Mouse (Mus musculus) embryo, embryonic 11 days (tissue): ENCODE measurements around the gene Plb1.

Source experiments
- DNase-seq: peaks from one replicate; pipeline ENCODE4 v3.0.0-alpha.2; 2015

Gene Plb1

DNA sequence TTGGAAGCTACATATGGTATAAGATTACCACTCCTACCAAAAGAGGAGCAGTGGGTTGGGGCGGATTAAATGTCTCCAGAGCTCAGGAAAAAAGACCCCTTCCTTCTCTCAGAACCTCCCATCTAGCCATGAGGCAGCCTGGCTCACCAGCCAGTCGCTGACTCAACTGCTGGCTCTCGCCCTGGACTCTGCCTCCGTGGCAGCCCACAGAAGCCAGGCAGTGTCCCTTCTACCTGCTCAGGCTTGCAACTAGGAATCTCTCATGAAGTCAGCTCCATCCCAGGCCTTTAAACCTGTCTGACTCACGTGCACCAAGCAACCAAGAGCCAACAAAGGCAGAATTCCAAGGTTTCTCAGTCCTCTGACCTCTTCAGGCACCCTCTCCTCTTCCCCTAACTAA lies 103.6 kb downstream of the Plb1 start:
- DNase-seq, result no peak

DNA sequence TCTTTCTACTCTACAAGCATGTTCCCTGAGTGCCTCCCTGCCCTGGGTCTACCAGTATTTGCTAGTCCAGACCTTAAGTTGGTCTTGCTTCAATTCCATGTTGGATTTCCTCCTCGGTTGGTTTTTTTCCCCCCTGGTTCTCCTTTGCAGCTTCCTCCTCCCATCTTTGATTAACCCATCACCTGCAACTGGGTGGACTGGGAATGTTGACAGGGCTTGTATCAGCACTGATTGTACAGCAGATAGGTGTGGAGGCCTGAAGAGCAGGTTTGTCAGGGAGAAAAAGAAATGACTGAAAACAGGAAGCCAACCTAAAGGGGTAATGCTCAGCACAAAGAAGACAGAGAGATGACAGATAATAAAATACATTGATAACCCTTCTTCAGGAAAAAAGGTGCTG lies 104.8 kb downstream of the Plb1 start:
- no peak for DNase-seq

GRCm38 (mm10) chr5:32338339-32338738 lies 105.8 kb downstream of the Plb1 start:
- DNase-seq, result no peak

GRCm38 (mm10) chr5:32338766-32339165 lies 106.3 kb downstream of the Plb1 start:
- DNase-seq, result no peak

GRCm38 (mm10) chr5:32340246-32340645 lies 107.7 kb downstream of the Plb1 start:
- DNase-seq, result no peak

- DNase-seq, result no peak
Measured at GRCm38 (mm10) chr5:32342711-32343285, 110.3 kb downstream of the Plb1 start.

DNA sequence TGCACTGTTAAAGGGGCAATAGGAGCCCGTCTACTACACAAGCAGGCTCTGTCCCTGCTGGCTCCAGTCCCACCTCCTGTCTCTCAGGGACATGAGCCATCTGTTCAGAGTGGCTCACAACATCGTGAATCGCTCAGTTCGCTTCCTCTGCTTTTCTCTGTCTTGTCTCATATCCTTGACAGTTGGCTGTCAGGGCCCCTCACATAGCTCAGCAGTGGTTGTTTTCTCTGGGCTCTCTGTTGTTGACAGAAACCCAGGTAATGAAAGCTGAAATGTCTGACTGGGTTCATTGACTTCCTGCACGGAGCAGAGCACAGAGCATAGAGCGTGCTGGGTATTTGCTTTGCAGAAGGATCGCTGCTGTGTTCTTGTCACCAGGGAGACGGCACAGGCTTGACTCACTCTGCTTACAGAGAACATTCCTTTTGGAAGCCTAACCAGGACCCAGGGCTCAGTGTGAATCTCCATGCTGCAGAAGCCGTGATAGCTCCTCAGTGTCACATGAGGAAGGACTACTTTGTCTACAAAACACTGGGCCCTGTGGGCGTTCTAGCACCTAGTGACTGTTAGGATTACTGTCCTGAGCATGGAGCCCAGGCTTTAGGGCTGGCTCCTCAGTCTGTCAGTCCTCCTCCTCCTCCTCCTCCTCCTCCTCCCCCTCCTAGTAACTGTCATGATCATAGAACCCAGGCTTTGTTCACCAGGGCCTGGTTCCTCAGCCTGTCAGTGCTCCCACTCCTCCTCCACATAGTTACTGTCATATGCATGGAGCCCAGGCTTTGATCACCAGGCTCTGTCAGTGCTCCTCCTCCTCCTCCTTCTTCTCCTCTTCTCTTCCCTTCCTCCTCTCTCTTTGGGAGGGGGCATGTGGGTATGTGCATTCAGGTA lies 113.8 kb downstream of the Plb1 start:
- DNase-seq, result peak; percentile 37

GRCm38 (mm10) chr5:32349718-32350117 lies 117.2 kb downstream of the Plb1 start:
- DNase-seq, result no peak

GRCm38 (mm10) chr5:32350551-32351256 lies 118.2 kb downstream of the Plb1 start:
- no peak for DNase-seq

GRCm38 (mm10) chr5:32351721-32352465 lies 119.4 kb downstream of the Plb1 start:
- DNase-seq, result no peak

DNA sequence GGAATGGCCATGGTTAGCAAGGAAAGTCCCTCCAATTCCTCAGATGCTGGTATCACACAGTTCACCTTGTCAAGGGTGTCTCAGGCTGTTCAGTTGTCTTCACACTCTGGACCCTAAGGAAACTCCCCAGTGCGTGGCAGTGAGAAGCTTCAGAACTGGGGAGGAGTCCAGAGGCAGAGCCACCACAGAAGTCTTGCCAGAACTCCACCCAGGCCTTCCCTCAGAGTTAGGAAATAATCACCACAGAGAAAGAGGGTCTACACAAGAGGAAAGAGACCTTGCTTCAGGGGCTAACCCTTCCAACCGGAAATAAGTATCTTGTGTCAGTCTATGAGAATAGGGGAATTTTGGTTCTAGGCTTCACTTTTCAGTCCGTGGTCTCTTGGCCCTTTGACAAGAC lies 120.3 kb downstream of the Plb1 start:
- no peak for DNase-seq

GRCm38 (mm10) chr5:32353280-32353679 lies 120.8 kb downstream of the Plb1 start:
- DNase-seq, result no peak

- no peak for DNase-seq
Measured at GRCm38 (mm10) chr5:32360511-32360910, 128.0 kb downstream of the Plb1 start.

DNA sequence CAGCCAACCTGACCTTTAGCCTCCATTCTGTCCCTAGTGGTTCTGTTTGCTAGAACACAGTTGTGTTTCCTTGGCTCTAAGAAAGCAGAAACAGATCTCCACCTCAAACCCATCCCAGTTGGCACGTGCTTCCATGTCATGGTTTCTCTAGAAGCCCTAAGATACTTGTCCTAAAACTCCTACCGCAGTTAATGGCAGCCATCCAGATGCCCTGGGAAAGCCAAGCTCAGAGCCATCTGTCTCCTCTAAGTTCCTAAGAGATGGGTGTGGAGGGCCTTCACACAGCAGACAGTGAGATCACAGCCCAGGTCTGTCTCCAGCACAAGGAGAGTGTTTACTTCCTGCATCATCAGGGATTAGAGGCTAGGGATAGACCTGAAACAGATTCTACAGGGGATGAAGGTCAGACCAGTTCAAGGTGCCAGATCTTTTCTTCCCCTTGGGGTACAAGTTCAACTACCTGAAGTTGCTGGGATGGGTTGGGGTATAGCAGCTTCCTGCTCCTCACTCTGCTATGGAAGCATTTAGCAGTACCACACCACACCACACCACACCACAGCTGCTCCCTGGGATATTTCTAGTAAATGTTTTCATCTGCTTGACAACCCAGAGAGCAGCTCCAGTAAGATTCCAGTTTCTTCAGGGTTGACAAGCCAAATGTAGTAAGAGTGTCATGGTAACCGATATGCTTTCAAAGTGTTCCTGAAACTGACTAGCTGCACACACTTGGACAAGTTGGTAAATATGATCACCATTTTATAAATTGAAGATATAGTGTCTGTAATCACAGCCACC lies 129.1 kb downstream of the Plb1 start:
- no peak for DNase-seq

GRCm38 (mm10) chr5:32369391-32369790 lies 136.9 kb downstream of the Plb1 start:
- no peak for DNase-seq

DNA sequence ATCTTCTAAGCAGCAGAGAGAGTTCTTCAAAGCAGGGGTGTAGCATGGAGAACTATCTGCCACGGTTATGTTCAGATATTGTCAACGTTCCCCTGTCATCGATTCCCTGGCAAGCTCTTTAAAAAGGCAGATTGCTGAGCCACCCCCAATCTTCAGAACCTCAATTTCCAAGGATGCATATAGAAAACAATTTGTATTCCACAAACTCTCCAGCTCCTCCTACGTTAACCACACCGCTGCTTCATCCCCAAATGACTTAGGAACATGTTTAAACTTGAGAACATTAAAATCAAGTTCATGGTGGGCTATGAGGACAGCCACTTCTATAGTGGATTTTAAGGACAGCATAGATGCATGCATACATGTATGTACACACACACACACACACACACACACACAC lies 138.7 kb downstream of the Plb1 start:
- DNase-seq, result no peak

DNA sequence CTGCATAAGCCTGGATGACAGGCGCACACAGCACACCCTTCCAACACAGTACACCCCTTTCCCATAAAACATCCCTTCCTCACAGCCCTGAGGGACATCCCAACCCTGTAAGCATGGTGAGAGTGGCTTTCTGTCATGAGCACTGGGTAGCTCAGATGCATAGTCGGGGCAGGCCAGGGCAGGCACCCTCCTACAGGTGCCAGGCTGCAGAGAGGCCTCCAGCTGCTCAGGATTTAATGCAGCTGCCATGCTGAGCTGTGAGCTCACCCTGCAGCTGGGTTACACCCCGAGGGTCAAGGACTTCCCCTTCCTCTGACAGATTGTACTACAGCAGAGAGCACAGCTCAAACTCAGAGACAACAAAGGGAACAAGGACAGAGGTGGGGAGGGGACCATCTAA lies 146.0 kb downstream of the Plb1 start:
- no peak for DNase-seq

GRCm38 (mm10) chr5:32388656-32389055 lies 156.1 kb downstream of the Plb1 start:
- no peak for DNase-seq

DNA sequence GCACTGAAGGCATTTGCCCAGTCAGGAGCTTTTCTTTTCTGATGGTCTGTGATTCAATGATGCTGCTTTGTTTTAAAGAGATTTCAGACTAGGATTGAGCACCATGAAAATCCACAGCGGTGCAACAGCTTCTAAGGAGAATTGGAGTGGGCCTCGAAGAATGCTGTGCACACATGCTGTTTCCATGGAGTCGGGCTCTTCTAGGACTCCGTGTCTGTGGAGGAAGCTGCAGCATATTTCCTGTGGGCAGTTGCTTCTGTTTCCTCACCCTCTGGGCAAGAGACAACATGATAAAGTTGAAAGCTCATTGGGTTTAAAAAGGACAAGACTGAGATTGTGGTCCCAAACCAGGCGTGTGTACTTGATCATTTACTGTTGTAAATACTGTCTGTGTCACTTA lies 157.8 kb downstream of the Plb1 start:
- no peak for DNase-seq

DNA sequence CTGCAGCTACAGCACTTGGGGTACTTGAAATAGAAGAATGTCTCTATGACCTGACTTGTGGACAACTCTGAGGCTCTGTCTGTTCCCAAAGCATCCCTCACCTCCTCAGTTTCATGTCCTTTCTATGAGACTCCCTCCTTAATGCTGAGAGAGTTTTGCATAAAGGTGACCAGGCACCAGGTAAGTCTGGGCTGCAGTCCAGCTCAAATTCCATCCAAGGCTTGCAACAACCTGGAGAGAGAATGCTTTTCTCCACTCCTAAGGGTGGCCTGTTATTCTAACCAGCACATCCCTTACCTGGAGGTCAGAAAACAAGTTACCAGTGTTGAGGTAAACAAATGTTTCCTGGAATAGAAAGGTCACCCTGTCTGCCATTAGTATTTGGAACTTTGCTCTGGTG lies 159.8 kb downstream of the Plb1 start:
- no peak for DNase-seq

DNA sequence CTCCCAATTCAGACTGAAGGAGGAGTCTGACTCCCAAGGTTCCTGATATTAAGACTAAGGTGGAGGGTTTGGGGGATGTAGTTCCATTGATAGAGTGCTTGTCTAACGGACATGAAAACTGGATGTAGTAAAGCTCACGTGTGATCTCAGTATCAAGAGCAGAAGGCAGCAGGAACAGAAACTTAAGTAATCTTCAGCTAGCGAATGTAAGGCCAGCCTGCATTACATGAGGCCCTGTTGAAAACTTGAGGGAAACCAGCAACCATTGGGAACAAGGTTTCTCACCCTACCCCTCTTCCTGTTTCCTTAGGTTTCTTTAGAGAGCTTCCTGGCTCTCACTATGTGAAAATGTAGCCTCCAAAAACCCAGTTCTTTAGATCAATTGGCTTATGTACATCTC lies 162.1 kb downstream of the Plb1 start:
- DNase-seq, result no peak
